Mouse (Mus musculus) MEL (cell line): Measurements from ENCODE around the gene 4930544D05Rik.

Source experiments
- EP300 ChIP-seq, 2 experiments: IDR thresholded peaks; 2 replicates each; pipeline ENCODE4 v1.6.1; 2011; ENCODE audit warnings: improper control_type of control experiment in 2 of 2, low read length in 2 of 2, low read depth in 1 of 2, mild to moderate bottlenecking in 1 of 2
- RAD21 ChIP-seq: IDR thresholded peaks from 2 replicates; pipeline ENCODE4 v1.6.1; 2011; ENCODE audit warnings: mild to moderate bottlenecking, low read depth, low read length, improper control_type of control experiment
- UBTF ChIP-seq: IDR thresholded peaks from 2 replicates; pipeline ENCODE4 v1.6.1; 2012; ENCODE audit warnings: low read depth, mild to moderate bottlenecking, inconsistent platforms, low read length, improper control_type of control experiment, moderate library complexity, borderline replicate concordance; ENCODE audit not compliant: insufficient read depth

DNA sequence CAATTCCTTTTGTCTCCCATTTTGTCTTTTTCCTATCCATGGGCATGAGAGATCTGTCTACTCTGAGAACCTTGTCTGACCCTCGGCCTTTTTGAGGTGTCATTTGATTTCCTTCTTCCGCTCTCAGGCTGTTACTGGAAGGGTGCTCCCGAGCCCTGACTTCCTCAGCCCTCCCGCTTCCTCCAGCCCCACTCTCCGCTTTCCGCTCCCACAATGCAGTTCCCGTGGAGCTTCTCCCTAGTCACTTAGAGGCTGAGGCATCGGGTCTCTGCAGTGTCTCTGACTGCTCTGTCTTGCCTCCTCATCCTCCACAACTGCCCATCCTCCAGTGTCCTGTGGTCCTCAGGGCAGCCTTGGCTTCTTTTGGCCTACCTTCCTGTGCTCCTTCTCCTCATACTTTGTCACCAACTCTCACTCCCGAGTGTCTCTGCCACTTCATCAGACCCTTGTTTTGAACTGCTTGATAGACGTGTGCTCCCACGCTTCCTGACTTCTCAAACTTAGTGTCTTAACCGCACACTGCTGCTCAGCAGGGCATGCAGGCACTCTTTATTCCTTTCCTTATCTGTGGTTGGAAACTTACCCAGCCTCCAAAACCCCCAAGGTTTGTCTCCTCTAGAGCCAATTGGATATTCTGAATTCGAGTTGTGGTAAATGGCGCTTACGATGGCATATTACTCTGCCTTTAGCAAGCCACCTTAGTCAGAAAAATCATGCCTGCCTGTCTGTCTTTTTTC lies 21.2 kb upstream of the 4930544D05Rik start:
- no peak for TF ChIP-seq EP300 (IDR thresholded peaks at IDR 0.05; ENCODE audit: low read depth in 1 of 2, low read length in 2 of 2)
- no peak for TF ChIP-seq UBTF
- TF ChIP-seq RAD21 = no peak
